Mouse (Mus musculus): Measurements from ENCODE around the gene Olfr175-ps1.

Olfr175-ps1 gene

DNA sequence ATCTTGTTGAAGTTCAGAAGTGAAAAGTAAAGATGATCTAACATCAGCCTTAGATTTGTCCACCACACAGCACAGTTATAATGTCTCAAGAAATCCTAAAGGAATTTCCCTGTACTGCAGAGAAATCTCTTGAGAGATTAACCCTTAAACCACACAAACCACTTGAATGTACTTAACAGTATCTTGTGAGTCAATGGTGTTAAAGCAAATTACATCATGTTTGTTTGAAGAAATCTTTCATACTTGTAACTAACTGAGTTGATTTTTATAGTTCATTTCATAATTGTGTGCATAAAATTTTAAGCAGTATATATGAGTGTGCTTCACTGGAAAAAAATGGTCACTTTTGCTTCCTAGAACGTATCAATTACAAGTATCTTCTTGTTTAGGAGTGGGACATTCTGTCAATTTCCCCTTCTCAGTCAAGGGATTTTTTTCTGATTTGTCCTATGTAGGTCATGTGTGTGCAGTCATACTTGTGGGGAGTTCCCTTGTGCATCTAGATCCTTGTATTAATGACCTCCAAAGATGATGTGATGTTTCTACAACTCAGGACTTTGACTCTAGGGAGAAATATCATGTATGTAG, at the start of gene Olfr175-ps1:
Gene Olfr175-ps1, minus strand, starts transcription at position 51 of the 588 bp plus-strand sequence.
- no peak for DNase-seq (ENCODE audit: low read depth)

DNA sequence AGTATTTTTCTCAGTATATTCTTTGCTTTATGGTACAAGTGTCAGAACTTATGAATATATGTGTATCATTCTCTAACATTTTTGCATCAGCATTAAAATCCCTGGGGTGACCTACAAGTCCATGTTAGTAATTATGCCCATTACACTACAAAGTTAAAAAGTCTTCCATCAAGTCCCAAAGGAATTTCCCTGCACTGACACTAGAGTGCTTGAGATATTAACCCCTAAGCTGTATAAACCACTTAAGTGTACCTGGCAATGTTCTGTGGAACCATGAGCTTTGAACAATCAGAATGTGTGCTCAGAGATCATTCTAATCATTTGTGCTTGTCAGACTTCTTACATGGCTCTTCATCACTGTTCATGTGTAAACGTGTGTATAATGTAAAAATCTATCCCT, 48.1 kb upstream of the Olfr175-ps1 start, which contains the start of gene Olfr177:
Gene Olfr177, minus strand, starts transcription at position 101 of the 400 bp plus-strand sequence.
- DNase-seq (ENCODE audit: low read depth): no peak

- DNase-seq (ENCODE audit: low read depth): no peak
Measured at GRCm38 (mm10) chr16:58861479-58861878, 34.9 kb upstream of the Olfr175-ps1 start.

DNA sequence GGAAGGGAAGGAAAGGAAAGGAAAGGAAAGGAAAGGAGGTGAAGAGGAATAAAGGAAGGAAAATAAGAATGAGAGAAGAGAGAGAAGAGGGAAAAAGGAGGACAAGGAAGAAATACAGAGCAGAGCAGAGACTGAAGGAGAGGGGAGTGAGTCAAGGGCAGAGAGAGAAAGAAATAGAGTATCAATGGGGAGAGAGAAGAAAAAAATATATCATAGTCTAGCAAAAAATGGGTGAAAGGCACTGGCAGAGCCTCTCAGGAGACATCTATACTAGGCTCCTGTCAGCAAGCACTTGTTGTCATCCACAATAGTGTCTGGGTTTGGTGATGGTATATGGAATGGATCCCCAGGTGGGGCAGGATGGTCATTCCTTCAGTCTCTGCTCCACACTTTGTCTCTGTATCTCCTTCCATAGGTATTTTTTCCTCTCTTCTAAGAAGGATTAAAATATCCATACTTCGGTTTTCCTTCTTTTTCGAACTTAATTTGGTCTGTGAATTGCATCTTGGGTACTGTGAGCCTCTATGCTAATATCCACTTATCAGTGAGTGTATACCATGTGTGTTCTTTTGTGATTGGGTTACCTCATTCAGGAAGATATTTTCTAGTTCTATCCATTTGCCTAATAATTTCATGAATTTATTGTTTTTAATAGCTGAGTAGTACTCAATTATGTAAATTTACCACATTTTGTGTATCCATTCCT, 33.6 kb upstream of the Olfr175-ps1 start:
- no peak for DNase-seq (ENCODE audit: low read depth)

- no peak for DNase-seq (ENCODE audit: low read depth)
Measured at GRCm38 (mm10) chr16:58800168-58800567, 26.4 kb downstream of the Olfr175-ps1 start, which contains the start of gene Olfr173. Gene Olfr173, minus strand, starts transcription at chr16:58800268.

All from induced T-regulatory cell, adult 2 months (primary cell).